In the genomic region with DNA sequence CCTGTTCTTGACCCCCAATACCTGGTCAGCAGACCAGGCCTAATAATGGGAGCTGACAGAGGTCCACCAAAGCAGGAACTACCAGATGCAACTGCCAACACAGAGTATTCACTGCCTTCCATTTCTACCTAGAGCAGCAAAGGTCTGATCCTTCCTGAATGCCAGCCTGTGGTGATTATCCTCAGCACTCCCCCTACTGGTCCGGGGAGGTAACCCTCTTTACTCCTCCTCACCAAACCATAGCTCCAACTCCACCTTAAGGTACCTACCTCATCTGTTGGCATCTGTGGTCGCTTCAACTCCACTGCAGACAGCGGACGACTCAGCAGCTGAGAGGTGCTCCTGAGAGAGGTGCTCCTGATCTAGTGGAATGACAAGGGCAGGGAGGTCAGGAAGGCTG, we compare ENCODE assay signal across 9 mouse cellular contexts. TPM values are rescaled to one million over a fixed set of nuclear protein-coding genes. Genes with fewer than 3 reads are reported as not detected.
DNase-seq lines count a peak whose midpoint lies in the region; ATAC-seq and TF ChIP-seq lines count a peak whose summit lies in the region.
"Had no signal": no experiment of that assay in that cellular context is flagged by ENCODE, and none has a peak within 500 bp of the region (broad histone marks: within the 10 kb centered on the region; RNA-seq: fewer than 3 reads in every experiment).

No protein-coding gene starts in this region.

- no peak overlapping the region for H3K27ac ChIP-seq in hindbrain, embryonic 10.5 days
- no peak overlapping the region for H3K27ac ChIP-seq in hindbrain, embryonic 13.5 days
- H3K27ac ChIP-seq in gastrocnemius, adult 2 months: peak overlapping the region; percentile 2; the same call in 1 of the 2 replicates
- H3K27ac ChIP-seq: limb, embryonic 13.5 days had no signal

- no peak overlapping the region for H3K9ac ChIP-seq in hindbrain, embryonic 13.5 days
- H3K9ac ChIP-seq: limb, embryonic 13.5 days had no signal

- TF ChIP-seq CTCF in gastrocnemius, adult 2 months (IDR thresholded peaks at IDR 0.05): peak; percentile 74

- DNase-seq in hindbrain, embryonic 10.5 days (ENCODE audit: low spot score): peak; percentile 43
- peak; percentile 89 for DNase-seq in ES-CJ7 (ENCODE audit: low read depth, low spot score)
- peak; percentile 61 for DNase-seq in c-Kit-positive CD71-positive TER-119-negative erythroid progenitor cells, embryonic 14.5 days (ENCODE audit: low read depth)
- peak; percentile 61 for DNase-seq in gastrocnemius, adult 2 months
- DNase-seq in kidney, postnatal 10 days: peak; percentile 78
- DNase-seq in lung, postnatal 36 days: peak; percentile 86
- DNase-seq in spleen, postnatal 36 days (ENCODE audit: low spot score in 2 of 2): peak; percentile 35 to 51

- no peak for ATAC-seq in hindbrain, embryonic 13.5 days (ENCODE audit: low FRiP score)

- H3K4me2 ChIP-seq in hindbrain, embryonic 13.5 days: no peak overlapping the region
- H3K4me2 ChIP-seq: limb, embryonic 13.5 days had no signal

- no peaks in the 10 kb centered on the region for H3K27me3 ChIP-seq in hindbrain, embryonic 10.5 days (ENCODE audit: insufficient read depth, poor library complexity, severe bottlenecking)
- H3K27me3 ChIP-seq in hindbrain, embryonic 13.5 days: no peaks in the 10 kb centered on the region
- H3K27me3 ChIP-seq: limb, embryonic 13.5 days had no signal

- WGBS in hindbrain, embryonic 10.5 days: 54% methylated on average over 4 of the region's 4 CpGs
- 51% methylated on average over 4 of the region's 4 CpGs for WGBS in hindbrain, embryonic 13.5 days

- intact Hi-C loops in gastrocnemius, adult 2 months (cut with DNase I): loop anchor here (5.0 kb wide), 2 partner anchors 73 to 113 kb away; no protein-coding TSS in a partner anchor

- H3K9me3 ChIP-seq in hindbrain, embryonic 10.5 days: no peaks in the 10 kb centered on the region
- H3K9me3 ChIP-seq in hindbrain, embryonic 13.5 days: no peaks in the 10 kb centered on the region
- H3K9me3 ChIP-seq: limb, embryonic 13.5 days had no signal

- H3K4me1 ChIP-seq in hindbrain, embryonic 10.5 days (replicated peaks): peaks cover 12% of the 10 kb centered on the region
- H3K4me1 ChIP-seq in hindbrain, embryonic 13.5 days (replicated peaks): peaks cover 11% of the 10 kb centered on the region

- peaks cover 81% of the 10 kb centered on the region for H3K36me3 ChIP-seq in hindbrain, embryonic 10.5 days
- H3K36me3 ChIP-seq in hindbrain, embryonic 13.5 days: peaks cover 70% of the 10 kb centered on the region

- H3K4me3 ChIP-seq in hindbrain, embryonic 10.5 days: no peak overlapping the region
- no peak overlapping the region for H3K4me3 ChIP-seq in hindbrain, embryonic 13.5 days
- no peak overlapping the region for H3K4me3 ChIP-seq in gastrocnemius, adult 2 months
- H3K4me3 ChIP-seq: limb, embryonic 13.5 days had no signal

RNA-seq across cellular contexts. Expression of a gene that starts 6.7 kb away (rescaled TPM):
- polyA plus RNA-seq in hindbrain, embryonic 10.5 days (2016; fragmentation: Nextera tagmentation; extraction: Ambion mirVana): 63.3 and 73.4 TPM in 2 replicates
- polyA plus RNA-seq in hindbrain, embryonic 13.5 days (2015; fragmentation: Nextera tagmentation; extraction: Ambion mirVana): 48.7 and 56.4 TPM in 2 replicates
- 10 to 100 TPM; 25.6 to 33.1 TPM for total RNA-seq in gastrocnemius, adult 2 months (2021)

RNA-seq across cellular contexts. Expression of a gene that starts 40.2 kb away (rescaled TPM):
- 17.5 and 20.4 TPM in 2 replicates for polyA plus RNA-seq in hindbrain, embryonic 10.5 days (2016; fragmentation: Nextera tagmentation; extraction: Ambion mirVana)
- polyA plus RNA-seq in hindbrain, embryonic 13.5 days (2015; fragmentation: Nextera tagmentation; extraction: Ambion mirVana): 19.7 and 21.1 TPM in 2 replicates
- 10 to 100 TPM; 60.2 to 62.5 TPM for total RNA-seq in gastrocnemius, adult 2 months (2021)

RNA-seq across cellular contexts. Expression of a gene that starts 40.6 kb away (rescaled TPM):
- not detected in 2 replicates for polyA plus RNA-seq in hindbrain, embryonic 10.5 days (2016; fragmentation: Nextera tagmentation; extraction: Ambion mirVana)
- not detected in 2 replicates for polyA plus RNA-seq in hindbrain, embryonic 13.5 days (2015; fragmentation: Nextera tagmentation; extraction: Ambion mirVana)
- total RNA-seq in gastrocnemius, adult 2 months (2021): 1 to 10 TPM in 1 of 2 experiments, not detected in 1; 1.8 TPM
- polyA plus RNA-seq: limb, embryonic 13.5 days had no signal

RNA-seq across cellular contexts. Expression of a gene that starts 56.5 kb away (rescaled TPM):
- 32.1 and 38.5 TPM in 2 replicates for polyA plus RNA-seq in hindbrain, embryonic 10.5 days (2016; fragmentation: Nextera tagmentation; extraction: Ambion mirVana)
- 41.8 and 42.3 TPM in 2 replicates for polyA plus RNA-seq in hindbrain, embryonic 13.5 days (2015; fragmentation: Nextera tagmentation; extraction: Ambion mirVana)
- total RNA-seq in gastrocnemius, adult 2 months (2021): 10 to 100 TPM; 67.7 to 70.2 TPM
